Mouse (Mus musculus) stomach, postnatal 0 days (tissue): ENCODE measurements around the gene Mslnl. TPM values are rescaled to one million over a fixed set of nuclear protein-coding genes. Genes with fewer than 3 reads are reported as not detected.
A peak's percentile ranks its signal among the peaks of the same experiment; 100 is the strongest.

Experiments
- ATAC-seq: fragments of 200-750 bp; cut with Nextera tagmentation; 2 replicates; pipeline ENCODE4 v1.8.0; 2017; ENCODE audit not compliant: low FRiP score, low TSS enrichment
- DNase-seq: peaks from one replicate; pipeline ENCODE4 v3.0.0-alpha.2; 2016; ENCODE audit warnings: low spot score
- H3K27ac ChIP-seq: fragments of 300-500 bp; sonication (generic); replicated peaks from 2 replicates; pipeline ENCODE4 v1.5.1; 2014; ENCODE audit warnings: mild to moderate bottlenecking, control low read depth
- H3K27me3 ChIP-seq: fragments of 300-500 bp; sonication (generic); 2 replicates; pipeline ENCODE4 v1.6.1; 2014; ENCODE audit warnings: low read length; ENCODE audit not compliant: control insufficient read depth, insufficient read depth
- H3K36me3 ChIP-seq: fragments of 300-500 bp; sonication (generic); 2 replicates; pipeline ENCODE4 v1.6.1; 2014; ENCODE audit warnings: low read length, mixed read lengths; ENCODE audit not compliant: control insufficient read depth, insufficient read depth
- H3K4me1 ChIP-seq: fragments of 300-500 bp; sonication (generic); replicated peaks from 2 replicates; pipeline ENCODE4 v1.6.1; 2014; ENCODE audit warnings: antibody characterized with exemption; ENCODE audit not compliant: control insufficient read depth, insufficient read depth
- H3K4me2 ChIP-seq: fragments of 300-500 bp; sonication (generic); replicated peaks from 2 replicates; pipeline ENCODE4 v1.6.1; 2014; ENCODE audit warnings: low read depth, mild to moderate bottlenecking, control low read depth, moderate library complexity
- H3K4me3 ChIP-seq: fragments of 300-500 bp; sonication (generic); 2 replicates; pipeline ENCODE4 v1.5.1; 2014; ENCODE audit warnings: low read depth, low read length, control low read depth
- H3K9ac ChIP-seq: fragments of 300-500 bp; sonication (generic); 2 replicates; pipeline ENCODE4 v1.6.1; 2014; ENCODE audit warnings: mild to moderate bottlenecking, low read length, control low read depth, mixed read lengths
- H3K9me3 ChIP-seq: fragments of 300-500 bp; sonication (generic); 2 replicates; pipeline ENCODE4 v1.6.1; 2016; ENCODE audit warnings: low read length; ENCODE audit not compliant: control insufficient read depth
- CTCF ChIP-seq: IDR thresholded peaks from 2 replicates; pipeline ENCODE4 v1.5.1; 2016; ENCODE audit warnings: antibody characterized with exemption, low read depth, mild to moderate bottlenecking, moderate library complexity
- EP300 ChIP-seq: optimal IDR thresholded peaks from 2 replicates; pipeline ENCODE3; 2016; ENCODE audit warnings: antibody characterized with exemption
- WGBS: fragments of 180-500 bp; shearing (Covaris S2); extraction: QIAGEN DNeasy Blood & Tissue Kit; methylation state at CpG from one replicate; pipeline ENCODE4 v1.1.7; 2014; 5-methylcytosine and 5-hydroxymethylcytosine counted together
- polyA plus RNA-seq: library from polyadenylated mRNA; unstranded; fragments of >200 nt; fragmentation: Nextera tagmentation; extraction: Ambion mirVana; gene quantifications from 2 replicates; pipeline ENCODE4 v1.2.1, GENCODE M21; 2015

Mslnl gene
- polyA plus RNA-seq, 1 experiment from 2014 or later, result 0.05 TPM

DNA sequence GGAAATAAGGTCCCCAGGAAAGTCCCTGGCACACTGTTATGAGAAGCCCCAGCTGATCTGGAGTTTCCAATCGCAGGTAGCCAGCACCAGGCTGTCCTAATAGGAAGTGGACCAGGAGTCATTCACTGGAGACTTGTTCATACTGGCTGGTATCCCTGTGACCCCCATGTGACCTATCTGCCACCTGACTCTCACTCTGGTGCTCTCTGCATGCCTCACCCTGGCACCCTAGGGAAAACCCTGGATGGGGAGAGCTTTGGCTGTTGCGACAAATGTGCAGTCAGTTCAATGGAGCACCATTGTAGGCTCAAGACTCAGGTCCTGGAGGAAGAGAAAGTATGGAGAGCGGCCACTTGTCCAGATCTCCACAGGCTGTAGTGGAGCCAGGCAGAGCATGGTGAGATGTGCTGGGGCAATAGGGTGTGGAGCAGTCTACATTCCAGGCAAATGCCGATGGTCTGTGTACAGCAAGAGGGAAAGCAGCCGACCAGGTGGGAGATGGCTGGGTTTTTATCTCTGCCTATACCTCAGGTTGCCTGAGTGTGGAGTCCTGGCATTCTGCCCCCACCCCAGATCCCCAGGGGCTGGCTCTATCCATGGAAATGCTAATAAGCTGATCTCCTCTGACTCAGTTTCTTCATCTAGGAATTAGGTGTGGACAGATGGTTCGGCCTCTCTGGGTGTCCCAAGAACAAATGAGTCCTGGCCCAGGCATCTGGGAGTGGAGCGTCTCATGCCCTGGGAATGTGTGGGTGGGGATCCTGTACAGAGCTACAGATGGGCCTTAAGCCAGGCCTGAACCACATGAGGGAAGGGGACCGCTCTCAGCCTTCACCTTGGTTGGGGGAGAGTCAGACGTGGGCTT, 20.8 kb downstream of the Mslnl start:
- WGBS, result 45% methylated on average over 9 of the region's 9 CpGs
- 0 out of 2 replicates have a peak overlapping the region, but pooled peaks have one; percentile 4 for H3K27ac ChIP-seq
- H3K4me1 ChIP-seq, result no peaks in the 10 kb centered on the region
- H3K9ac ChIP-seq, result no peak overlapping the region
- DNase-seq, result peak; percentile 43
- H3K4me2 ChIP-seq, result no peak overlapping the region
- H3K27me3 ChIP-seq, result no peaks in the 10 kb centered on the region
- TF ChIP-seq EP300, result no peak
- no peak for TF ChIP-seq CTCF
- no peaks in the 10 kb centered on the region for H3K36me3 ChIP-seq
- no peaks in the 10 kb centered on the region for H3K9me3 ChIP-seq
- peak; percentile 59 for ATAC-seq
- no peak overlapping the region for H3K4me3 ChIP-seq

DNA sequence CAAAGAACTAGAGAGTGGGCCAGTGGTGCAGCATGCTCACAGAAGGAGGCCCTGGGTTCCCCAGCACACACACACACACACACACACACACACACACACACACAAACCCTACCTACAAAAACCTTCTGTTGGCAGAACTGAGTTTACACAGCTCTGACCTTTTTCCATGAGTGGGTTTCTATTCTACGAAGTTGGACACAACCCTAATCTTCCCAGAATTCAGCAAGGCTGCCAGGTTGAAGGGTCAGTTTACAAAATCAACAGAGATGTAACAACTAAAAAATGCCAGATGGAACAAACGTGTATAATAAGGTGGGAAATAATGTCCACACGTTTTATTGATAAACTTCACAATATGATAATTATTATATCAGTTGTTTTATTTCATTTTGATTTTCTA, 21.8 kb downstream of the Mslnl start:
- Histone ChIP-seq H3K27me3 (no peaks in the 10 kb centered on the region), H3K9me3 (no peaks in the 10 kb centered on the region), H3K4me2 (no peak overlapping the region), H3K36me3 (no peaks in the 10 kb centered on the region), H3K4me3 (no peak overlapping the region), H3K9ac (no peak overlapping the region), H3K27ac (no peak overlapping the region), H3K4me1 (no peaks in the 10 kb centered on the region)
- ATAC-seq (no peak), DNase-seq (no peak)
- TF ChIP-seq EP300, result no peak
- TF ChIP-seq CTCF, result no peak
- 36% methylated on average over 3 of the region's 3 CpGs for WGBS

DNA sequence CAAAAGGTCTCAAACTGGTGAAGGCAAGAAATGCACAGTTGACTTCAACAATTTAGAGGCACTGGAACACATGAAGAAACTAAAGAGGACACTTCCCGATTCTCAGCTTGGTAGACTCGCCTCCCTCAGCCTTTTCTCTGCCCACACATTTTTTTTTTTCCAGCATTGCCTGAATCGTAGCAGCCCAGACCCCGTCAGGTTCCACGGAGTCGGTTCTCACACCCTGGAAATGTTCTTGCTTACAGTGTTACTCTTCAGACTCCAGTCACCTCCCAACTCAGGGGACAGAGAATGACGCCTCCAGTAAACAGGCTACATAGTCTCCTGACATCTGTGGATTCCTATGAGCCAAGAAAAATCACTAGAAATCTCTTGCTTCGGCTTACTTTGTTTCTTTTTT, 24.3 kb downstream of the Mslnl start:
- Histone ChIP-seq H3K27ac (no peak overlapping the region), H3K27me3 (no peaks in the 10 kb centered on the region), H3K9ac (no peak overlapping the region), H3K9me3 (no peaks in the 10 kb centered on the region), H3K4me3 (no peak overlapping the region), H3K4me2 (no peak overlapping the region), H3K4me1 (no peaks in the 10 kb centered on the region), H3K36me3 (no peaks in the 10 kb centered on the region)
- ATAC-seq (no peak), DNase-seq (no peak)
- WGBS, result 68% methylated on average over 8 of the region's 8 CpGs
- no peak for TF ChIP-seq CTCF
- TF ChIP-seq EP300, result no peak

DNA sequence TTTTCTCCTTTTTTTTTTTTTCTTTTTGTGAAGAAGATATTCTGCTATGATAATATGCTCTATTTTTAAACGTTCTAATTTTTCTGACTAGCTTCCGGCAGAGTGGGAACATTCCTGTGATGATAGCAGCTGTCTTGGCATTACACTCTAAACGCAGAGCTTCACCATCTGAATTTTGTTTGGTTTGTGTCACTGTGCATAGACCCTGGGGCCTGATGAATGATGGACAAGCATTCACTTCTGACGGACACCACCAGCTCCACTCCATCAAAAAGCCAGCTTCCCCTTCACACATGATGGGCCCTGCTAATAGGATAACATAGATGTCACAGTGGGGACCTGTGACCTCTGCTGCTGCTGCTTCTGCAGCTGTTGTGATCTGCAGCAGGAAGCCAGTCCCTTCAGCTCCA, 25.7 kb downstream of the Mslnl start:
- H3K4me1 ChIP-seq, result no peaks in the 10 kb centered on the region

DNA sequence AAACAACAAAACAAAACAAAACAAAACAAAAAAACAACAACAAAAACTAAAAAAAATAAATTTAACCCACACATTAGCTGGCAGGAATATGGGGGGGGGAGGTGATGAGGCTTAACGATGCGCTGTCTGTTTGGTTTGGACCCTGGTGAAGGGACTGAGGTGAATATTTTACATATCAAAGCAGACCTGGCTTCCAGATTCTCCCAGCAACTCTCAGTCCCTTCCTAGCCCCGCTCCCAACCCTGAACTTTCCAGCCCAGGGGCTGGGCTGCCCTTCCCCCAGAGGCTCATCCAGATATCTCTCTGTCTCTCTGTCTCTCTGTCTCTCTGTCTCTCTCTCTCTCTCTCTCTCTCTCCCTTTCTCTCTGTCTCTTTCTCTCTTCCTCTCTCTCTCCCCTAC, 26.7 kb downstream of the Mslnl start:
- no peaks in the 10 kb centered on the region for H3K9me3 ChIP-seq
- TF ChIP-seq CTCF (no peak), EP300 (no peak)

More for the DNA sequence above, 25.7 kb downstream of the Mslnl start:
- ATAC-seq, result no peak
- 30% methylated on average over 4 of the region's 4 CpGs for WGBS
- H3K36me3 ChIP-seq, result no peaks in the 10 kb centered on the region
- no peak for DNase-seq
- H3K9me3 ChIP-seq, result no peaks in the 10 kb centered on the region
- H3K4me3 ChIP-seq, result no peak overlapping the region
- TF ChIP-seq CTCF (no peak), EP300 (no peak)
- H3K27me3 ChIP-seq, result no peaks in the 10 kb centered on the region
- H3K4me2 ChIP-seq, result no peak overlapping the region
- H3K9ac ChIP-seq, result no peak overlapping the region
- H3K27ac ChIP-seq, result no peak overlapping the region

DNA sequence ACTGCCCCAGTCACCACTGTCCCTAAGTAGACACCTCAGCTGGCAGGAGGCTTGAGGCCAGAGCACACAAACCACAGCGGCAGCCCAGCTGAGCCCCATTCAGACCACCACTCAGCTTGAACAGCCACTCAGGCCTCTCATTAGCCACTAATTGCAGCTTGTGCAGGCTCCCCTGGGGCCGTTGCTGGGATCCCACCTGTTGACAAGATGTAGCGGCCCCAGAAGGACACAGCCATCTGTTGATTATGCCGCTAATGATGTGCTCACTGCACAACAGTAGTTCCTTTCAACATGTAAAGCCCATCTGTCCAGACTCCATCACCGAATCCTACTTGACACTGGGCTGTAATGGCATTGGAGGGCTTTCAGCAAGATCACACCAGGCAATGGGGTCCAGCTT, 30.0 kb downstream of the Mslnl start:
- DNase-seq, result no peak
- no peak for TF ChIP-seq CTCF
- no peaks in the 10 kb centered on the region for H3K36me3 ChIP-seq
- no peaks in the 10 kb centered on the region for H3K27me3 ChIP-seq
- WGBS, result 74% methylated on average over 5 of the region's 5 CpGs
- no peak overlapping the region for H3K4me2 ChIP-seq
- H3K9me3 ChIP-seq, result no peaks in the 10 kb centered on the region
- no peak for ATAC-seq
- no peak overlapping the region for H3K9ac ChIP-seq
- H3K27ac ChIP-seq, result no peak overlapping the region
- H3K4me3 ChIP-seq, result no peak overlapping the region
- no peaks in the 10 kb centered on the region for H3K4me1 ChIP-seq

More for the DNA sequence above, 26.7 kb downstream of the Mslnl start:
- H3K4me2 ChIP-seq, result no peak overlapping the region
- no peak overlapping the region for H3K9ac ChIP-seq
- no peaks in the 10 kb centered on the region for H3K4me1 ChIP-seq
- DNase-seq (no peak), ATAC-seq (no peak)
- no peaks in the 10 kb centered on the region for H3K36me3 ChIP-seq
- WGBS, result 34% methylated on average over 3 of the region's 3 CpGs
- H3K27ac ChIP-seq, result no peak overlapping the region
- H3K27me3 ChIP-seq, result no peaks in the 10 kb centered on the region
- H3K4me3 ChIP-seq, result no peak overlapping the region
